Mouse (Mus musculus) heart, embryonic 13.5 days (tissue): ENCODE results near the gene Btbd35f12. TPM values are rescaled to one million over a fixed set of nuclear protein-coding genes. Genes with fewer than 3 reads are reported as not detected.
"Not testable (repeated sequence)": the region's sequence is repeated elsewhere in the genome, so short reads cannot be mapped to it uniquely, and the experiment has no call there.

Source experiments
- ATAC-seq: fragments of 200-750 bp; cut with Nextera tagmentation; 2 replicates; pipeline ENCODE4 v1.8.0; 2017; ENCODE audit warnings: moderate TSS enrichment; ENCODE audit not compliant: insufficient number of reproducible peaks, low FRiP score, low TSS enrichment; ENCODE audit errors: extremely low read depth
- H3K27ac ChIP-seq: fragments of 300-500 bp; sonication (generic); replicated peaks from 2 replicates; pipeline ENCODE4 v1.5.1; 2015; ENCODE audit warnings: moderate library complexity, mild to moderate bottlenecking, inconsistent platforms
- H3K27me3 ChIP-seq: fragments of 300-500 bp; sonication (generic); replicated peaks from 2 replicates; pipeline ENCODE4 v1.6.1; 2015; ENCODE audit warnings: mild to moderate bottlenecking, inconsistent platforms
- H3K36me3 ChIP-seq: fragments of 300-500 bp; sonication (generic); 2 replicates; pipeline ENCODE4 v1.6.1; 2015; ENCODE audit warnings: mild to moderate bottlenecking, inconsistent platforms
- H3K4me1 ChIP-seq: fragments of 300-500 bp; sonication (generic); 2 replicates; pipeline ENCODE4 v1.6.1; 2015; ENCODE audit warnings: inconsistent platforms
- H3K4me2 ChIP-seq: fragments of 300-500 bp; sonication (generic); 2 replicates; pipeline ENCODE4 v1.6.1; 2015; ENCODE audit warnings: inconsistent platforms, mild to moderate bottlenecking, moderate library complexity
- H3K4me3 ChIP-seq: fragments of 300-500 bp; sonication (generic); 2 replicates; pipeline ENCODE4 v1.5.1; 2015; ENCODE audit warnings: moderate library complexity, mild to moderate bottlenecking, inconsistent platforms
- H3K9ac ChIP-seq: fragments of 300-500 bp; sonication (generic); 2 replicates; pipeline ENCODE4 v1.6.1; 2015; ENCODE audit warnings: inconsistent platforms, mild to moderate bottlenecking, moderate library complexity
- H3K9me3 ChIP-seq: fragments of 300-500 bp; sonication (generic); 2 replicates; pipeline ENCODE4 v1.6.1; 2016; ENCODE audit warnings: inconsistent platforms
- WGBS: fragments of 180-500 bp; shearing (Covaris S2); methylation state at CpG from one replicate; pipeline ENCODE4 v1.1.7; 2015; ENCODE audit warnings: mixed read lengths; 5-methylcytosine and 5-hydroxymethylcytosine counted together
- polyA plus RNA-seq: library from polyadenylated mRNA; unstranded; fragments of >200 nt; fragmentation: Nextera tagmentation; extraction: Ambion mirVana; gene quantifications from 2 replicates; pipeline ENCODE4 v1.2.1, GENCODE M21; 2015

Btbd35f12 gene
- polyA plus RNA-seq: not detected in 2 replicates

DNA sequence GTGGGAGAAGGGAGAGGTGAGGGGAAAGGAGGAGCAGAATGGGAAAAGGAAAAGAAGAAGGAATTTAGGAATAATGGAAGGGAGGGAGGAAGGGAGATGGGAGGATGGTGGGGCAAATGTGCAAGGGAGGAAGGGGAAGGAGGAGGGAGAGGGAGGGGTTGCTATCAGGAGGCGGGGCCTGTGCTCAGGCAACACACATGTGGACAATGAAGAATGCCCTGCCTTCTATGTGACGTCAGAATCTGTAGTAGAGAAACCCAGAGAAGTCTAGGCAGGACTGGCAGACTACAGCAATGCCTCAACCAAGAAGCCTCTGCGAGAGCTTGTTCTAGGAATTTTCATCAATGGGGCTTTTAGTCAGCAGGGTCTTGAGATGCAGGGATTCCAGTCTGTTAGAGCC lies at the start of gene Btbd35f12:
Gene Btbd35f12 (plus strand): TSS at position 301 of the 400 bp plus-strand sequence.
- no CpG with 5 or more reads among the region's 3 CpGs for WGBS
- not testable (repeated sequence) for ATAC-seq

GRCm38 (mm10) chrX:33353254-33353653 lies 40.1 kb downstream of the Btbd35f12 start:
- not testable (repeated sequence) for H3K9ac ChIP-seq, H3K4me3 ChIP-seq, H3K27me3 ChIP-seq, H3K9me3 ChIP-seq, H3K27ac ChIP-seq, H3K36me3 ChIP-seq, ATAC-seq, H3K4me2 ChIP-seq, H3K4me1 ChIP-seq
- WGBS: 77% methylated on average over 2 of the region's 2 CpGs

More for the DNA sequence above, at the start of gene Btbd35f12:
- H3K27ac ChIP-seq, H3K9me3 ChIP-seq, H3K9ac ChIP-seq, H3K4me3 ChIP-seq, H3K4me2 ChIP-seq, H3K36me3 ChIP-seq, H3K27me3 ChIP-seq, H3K4me1 ChIP-seq: not testable (repeated sequence)

Other genes starting within 250 kb of the Btbd35f12 start
- not detected in 2 replicates for gene Spin2-ps6, start 78.5 kb upstream of the Btbd35f12 start, polyA plus RNA-seq